Mouse (Mus musculus) T-helper 17 cell (primary cell): ENCODE data around the gene Aprt.

Experiments used
- in situ Hi-C, 2 experiments: fragments of 300-600 bp; cut with MboI, MseI; formaldehyde crosslinking; loops; 1 replicate in 1 of 2; 2 replicates in 1 of 2; pipeline ENCODE4 v1.15.1; 2025; ENCODE audit warnings: high pct_unique_total_duplicates in 2 of 2

The Aprt gene

GRCm38 (mm10) chr8:122547815-122548214 is 28.9 kb downstream of the Aprt start:
- in situ Hi-C loops: no loop called here

GRCm38 (mm10) chr8:122546811-122547453 is 29.8 kb downstream of the Aprt start:
- in situ Hi-C loops: no loop called here

GRCm38 (mm10) chr8:122546066-122546755 is 30.5 kb downstream of the Aprt start:
- in situ Hi-C loops: no loop called here

GRCm38 (mm10) chr8:122544138-122544537 is 32.6 kb downstream of the Aprt start:
- in situ Hi-C loops: no loop called here

- in situ Hi-C loops: no loop called here
These were observed 38.2 kb downstream of the Aprt start for GRCm38 (mm10) chr8:122538310-122539076.

GRCm38 (mm10) chr8:122537812-122538211 is 38.9 kb downstream of the Aprt start:
- in situ Hi-C loops: no loop called here

- in situ Hi-C loops: no loop called here
These were observed 39.7 kb downstream of the Aprt start for GRCm38 (mm10) chr8:122537033-122537432.

- in situ Hi-C loops: no loop called here
These were observed 45.4 kb downstream of the Aprt start for GRCm38 (mm10) chr8:122531312-122531711.

GRCm38 (mm10) chr8:122529159-122529558 is 47.5 kb downstream of the Aprt start:
- in situ Hi-C loops: loop anchor here in 1 of 2 experiments (10.0 kb wide), 1 partner anchor 286 kb away; no protein-coding TSS in a partner anchor

- in situ Hi-C loops: loop anchor here in 1 of 2 experiments (10.0 kb wide), 1 partner anchor 287 kb away; no protein-coding TSS in a partner anchor
These were observed 48.8 kb downstream of the Aprt start for GRCm38 (mm10) chr8:122527937-122528336.

GRCm38 (mm10) chr8:122526526-122527170 is 50.1 kb downstream of the Aprt start:
- in situ Hi-C loops: loop anchor here in 1 of 2 experiments (10.0 kb wide), 1 partner anchor 288 kb away; no protein-coding TSS in a partner anchor

GRCm38 (mm10) chr8:122526084-122526483 is 50.6 kb downstream of the Aprt start:
- in situ Hi-C loops: loop anchor here in 1 of 2 experiments (10.0 kb wide), 1 partner anchor 289 kb away; no protein-coding TSS in a partner anchor

GRCm38 (mm10) chr8:122525004-122525403 is 51.7 kb downstream of the Aprt start:
- in situ Hi-C loops: loop anchor here in 1 of 2 experiments (10.0 kb wide), 1 partner anchor 290 kb away; no protein-coding TSS in a partner anchor
